Mouse (Mus musculus): ENCODE measurements around the gene Tas1r2.

Tas1r2 gene

GRCm38 (mm10) chr4:139715241-139715932 lies 62.0 kb downstream of the Tas1r2 start:
- no peak for DNase-seq

DNA sequence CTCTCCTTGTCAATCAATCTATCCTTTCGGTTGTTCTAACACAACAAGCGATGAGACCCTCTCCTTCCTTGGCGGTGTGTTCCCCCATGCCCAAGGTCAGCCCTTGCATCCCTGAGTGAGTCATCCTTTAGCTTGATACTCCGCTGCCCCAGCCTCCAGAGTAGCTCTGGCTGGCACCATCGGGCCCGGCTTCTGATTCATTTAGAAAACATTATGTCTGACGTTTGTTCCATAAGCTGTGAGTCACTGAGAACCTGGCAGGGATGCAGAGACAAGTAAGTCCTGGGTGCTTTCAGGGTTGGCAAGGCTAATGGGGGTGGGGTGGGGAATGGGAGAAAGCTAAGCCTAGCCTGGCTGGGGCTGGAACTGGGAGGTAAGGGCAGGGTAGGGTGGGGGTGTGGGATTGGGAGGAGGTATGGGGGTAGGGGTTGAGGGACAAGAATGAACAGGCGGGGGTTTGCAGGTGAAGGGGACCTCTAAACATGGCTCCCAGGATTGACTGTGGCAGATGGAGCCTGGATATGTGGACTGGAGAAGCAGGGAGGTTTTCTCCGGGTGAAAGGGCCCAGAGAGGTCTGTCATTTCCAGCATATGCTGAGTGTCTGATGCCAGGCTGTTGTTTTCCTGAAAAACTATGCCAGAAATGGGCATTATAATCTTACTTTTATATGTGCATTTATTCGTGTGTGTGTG lies 63.3 kb downstream of the Tas1r2 start:
- no peak for DNase-seq

DNA sequence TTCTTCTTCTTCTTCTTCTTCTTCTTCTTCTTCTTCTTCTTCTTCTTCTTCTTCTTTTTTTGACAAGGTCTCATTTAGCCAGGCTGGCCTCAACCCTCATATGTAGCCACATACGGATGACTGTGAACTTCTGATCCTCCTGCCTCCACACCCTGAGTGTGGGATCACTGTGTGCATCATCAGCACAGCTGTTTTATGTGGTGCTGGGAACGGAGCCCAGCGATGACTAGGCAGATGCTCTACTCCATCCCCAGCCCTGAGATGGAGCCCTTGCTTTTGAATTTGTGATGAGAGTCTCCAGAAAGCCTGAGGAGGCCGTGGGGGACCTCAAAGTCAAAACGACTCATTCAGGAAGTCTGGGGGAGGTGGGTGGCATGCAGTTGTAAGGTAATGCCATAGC lies 65.6 kb downstream of the Tas1r2 start:
- no peak for DNase-seq

Data from B cell, adult 2 months (primary cell).